Mouse (Mus musculus): ENCODE data around the gene Slc1a3. TPM values are rescaled to one million over a fixed set of nuclear protein-coding genes. Genes with fewer than 3 reads are reported as not detected.
A peak's percentile ranks its signal among the peaks of the same experiment; 100 is the strongest.

The Slc1a3 gene
- polyA plus RNA-seq, 1 experiment from 2014 or later: 48.7 TPM

GRCm38 (mm10) chr15:8625370-8625769 is 85.2 kb downstream of the Slc1a3 start:
- Histone ChIP-seq H3K9me3 (ENCODE audit: control insufficient read depth, low read length) (no peaks in the 10 kb centered on the region), H3K27me3 (ENCODE audit: control insufficient read depth, insufficient read depth, low read length) (peaks cover 3% of the 10 kb centered on the region; the same call in 1 of the 2 replicates), H3K27ac (ENCODE audit: low read depth, low read length) (no peak overlapping the region), H3K4me1 (replicated peaks; ENCODE audit: control insufficient read depth, insufficient read depth, low read length) (peaks cover 8% of the 10 kb centered on the region; the same call in 1 of the 2 replicates), H3K4me2 (ENCODE audit: low read depth, low read length, severe bottlenecking) (no peak overlapping the region), H3K36me3 (ENCODE audit: control insufficient read depth, insufficient read depth, low read length) (no peaks in the 10 kb centered on the region), H3K9ac (ENCODE audit: low read length) (no peak overlapping the region), H3K4me3 (ENCODE audit: low read depth, low read length) (no peak overlapping the region)
- DNase-seq (ENCODE audit: low spot score) (no peak), ATAC-seq (replicated peaks; ENCODE audit: low FRiP score) (no peak)
- WGBS: 54% methylated on average over 7 of the region's 7 CpGs

GRCm38 (mm10) chr15:8623879-8624278 is 86.7 kb downstream of the Slc1a3 start:
- Histone ChIP-seq H3K27ac (ENCODE audit: low read depth, low read length) (no peak overlapping the region), H3K9ac (ENCODE audit: low read length) (no peak overlapping the region), H3K36me3 (ENCODE audit: control insufficient read depth, insufficient read depth, low read length) (no peaks in the 10 kb centered on the region), H3K27me3 (ENCODE audit: control insufficient read depth, insufficient read depth, low read length) (peaks cover 3% of the 10 kb centered on the region; the same call in 1 of the 2 replicates), H3K4me1 (replicated peaks; ENCODE audit: control insufficient read depth, insufficient read depth, low read length) (peaks cover 5% of the 10 kb centered on the region; the same call in 1 of the 2 replicates), H3K4me3 (ENCODE audit: low read depth, low read length) (no peak overlapping the region), H3K9me3 (ENCODE audit: control insufficient read depth, low read length) (no peaks in the 10 kb centered on the region), H3K4me2 (ENCODE audit: low read depth, low read length, severe bottlenecking) (no peak overlapping the region)
- ATAC-seq (replicated peaks; ENCODE audit: low FRiP score) (no peak), DNase-seq (ENCODE audit: low spot score) (no peak)

DNA sequence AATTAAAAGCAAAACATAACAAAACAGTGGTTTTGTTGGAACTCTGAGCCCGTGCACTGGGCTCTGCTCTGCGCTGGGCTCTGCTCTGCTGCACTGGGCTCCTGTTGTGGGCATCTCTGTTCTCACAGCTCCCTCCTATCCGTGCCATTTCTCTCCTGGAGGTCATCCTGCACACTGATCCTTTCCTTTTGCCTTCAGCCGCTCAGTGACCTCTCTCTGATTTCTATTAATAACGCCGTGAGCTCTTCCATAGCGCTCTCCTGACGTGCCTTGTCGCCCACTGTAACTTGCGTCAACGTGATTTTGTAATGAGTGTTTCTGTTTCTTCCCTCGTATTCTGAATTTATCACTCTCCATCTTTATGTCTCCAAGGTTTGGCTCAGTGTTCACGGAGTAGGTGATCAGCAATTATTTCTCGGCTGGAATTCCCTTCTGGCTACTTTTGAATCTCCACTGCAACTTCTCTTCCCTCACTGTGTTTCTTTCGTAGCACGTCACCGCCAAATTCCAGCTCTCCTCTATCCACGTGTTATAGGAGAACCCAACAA is 91.0 kb downstream of the Slc1a3 start:
- Histone ChIP-seq H3K27ac (ENCODE audit: low read depth, low read length) (no peak overlapping the region), H3K4me2 (ENCODE audit: low read depth, low read length, severe bottlenecking) (no peak overlapping the region), H3K9me3 (ENCODE audit: control insufficient read depth, low read length) (no peaks in the 10 kb centered on the region), H3K4me3 (ENCODE audit: low read depth, low read length) (no peak overlapping the region), H3K27me3 (ENCODE audit: control insufficient read depth, insufficient read depth, low read length) (no peaks in the 10 kb centered on the region), H3K4me1 (replicated peaks; ENCODE audit: control insufficient read depth, insufficient read depth, low read length) (no peaks in the 10 kb centered on the region), H3K36me3 (ENCODE audit: control insufficient read depth, insufficient read depth, low read length) (no peaks in the 10 kb centered on the region), H3K9ac (ENCODE audit: low read length) (no peak overlapping the region)
- DNase-seq (ENCODE audit: low spot score) (no peak), ATAC-seq (replicated peaks; ENCODE audit: low FRiP score) (no peak)
- WGBS: 81% methylated on average over 18 of the region's 18 CpGs

DNA sequence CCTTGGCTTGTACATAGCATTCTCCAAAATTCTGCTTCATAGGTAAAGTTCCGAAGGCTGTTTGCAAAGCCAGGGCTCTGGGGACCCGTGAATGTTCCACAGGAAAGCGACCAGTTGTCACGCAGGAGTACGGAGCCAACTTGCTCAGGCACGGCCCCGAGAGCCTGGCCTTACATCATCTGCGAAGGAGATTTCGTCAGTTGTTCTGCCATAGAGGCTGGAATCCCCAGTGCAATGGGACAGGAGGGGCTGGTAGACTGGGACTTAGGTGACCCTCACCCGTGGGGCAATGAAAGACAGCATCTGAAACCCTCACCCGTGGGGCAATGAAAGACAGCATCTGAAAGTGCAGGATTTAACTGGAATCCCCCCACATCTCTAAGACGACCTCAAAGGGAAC is 94.3 kb downstream of the Slc1a3 start:
- Histone ChIP-seq H3K9ac (ENCODE audit: low read length) (no peak overlapping the region), H3K4me3 (ENCODE audit: low read depth, low read length) (no peak overlapping the region), H3K4me1 (replicated peaks; ENCODE audit: control insufficient read depth, insufficient read depth, low read length) (no peaks in the 10 kb centered on the region), H3K27me3 (ENCODE audit: control insufficient read depth, insufficient read depth, low read length) (no peaks in the 10 kb centered on the region), H3K36me3 (ENCODE audit: control insufficient read depth, insufficient read depth, low read length) (no peaks in the 10 kb centered on the region), H3K27ac (ENCODE audit: low read depth, low read length) (no peak overlapping the region), H3K9me3 (ENCODE audit: control insufficient read depth, low read length) (no peaks in the 10 kb centered on the region), H3K4me2 (ENCODE audit: low read depth, low read length, severe bottlenecking) (no peak overlapping the region)
- ATAC-seq (replicated peaks; ENCODE audit: low FRiP score) (no peak), DNase-seq (ENCODE audit: low spot score) (no peak)
- 85% methylated on average over 12 of the region's 12 CpGs for WGBS

GRCm38 (mm10) chr15:8615511-8616224 is 94.9 kb downstream of the Slc1a3 start:
- 80% methylated on average over 11 of the region's 11 CpGs for WGBS

GRCm38 (mm10) chr15:8614701-8615100 is 95.9 kb downstream of the Slc1a3 start:
- H3K9me3 ChIP-seq (ENCODE audit: control insufficient read depth, low read length): no peaks in the 10 kb centered on the region
- H3K4me1 ChIP-seq (replicated peaks; ENCODE audit: control insufficient read depth, insufficient read depth, low read length): no peaks in the 10 kb centered on the region
- no peak for DNase-seq (ENCODE audit: low spot score)
- no peak overlapping the region for H3K27ac ChIP-seq (ENCODE audit: low read depth, low read length)
- no peak overlapping the region for H3K9ac ChIP-seq (ENCODE audit: low read length)
- no peak for ATAC-seq (replicated peaks; ENCODE audit: low FRiP score)
- no peak overlapping the region for H3K4me2 ChIP-seq (ENCODE audit: low read depth, low read length, severe bottlenecking)
- 92% methylated on average over 5 of the region's 5 CpGs for WGBS
- H3K4me3 ChIP-seq (ENCODE audit: low read depth, low read length): no peak overlapping the region
- no peaks in the 10 kb centered on the region for H3K36me3 ChIP-seq (ENCODE audit: control insufficient read depth, insufficient read depth, low read length)
- H3K27me3 ChIP-seq (ENCODE audit: control insufficient read depth, insufficient read depth, low read length): no peaks in the 10 kb centered on the region

More at GRCm38 (mm10) chr15:8615511-8616224, 94.9 kb downstream of the Slc1a3 start:
- Histone ChIP-seq H3K4me1 (replicated peaks; ENCODE audit: control insufficient read depth, insufficient read depth, low read length) (no peaks in the 10 kb centered on the region), H3K4me3 (ENCODE audit: low read depth, low read length) (no peak overlapping the region), H3K27me3 (ENCODE audit: control insufficient read depth, insufficient read depth, low read length) (no peaks in the 10 kb centered on the region), H3K27ac (ENCODE audit: low read depth, low read length) (no peak overlapping the region), H3K36me3 (ENCODE audit: control insufficient read depth, insufficient read depth, low read length) (no peaks in the 10 kb centered on the region), H3K9ac (ENCODE audit: low read length) (no peak overlapping the region), H3K4me2 (ENCODE audit: low read depth, low read length, severe bottlenecking) (no peak overlapping the region), H3K9me3 (ENCODE audit: control insufficient read depth, low read length) (no peaks in the 10 kb centered on the region)
- no peak for DNase-seq (ENCODE audit: low spot score)
- no peak for ATAC-seq (replicated peaks; ENCODE audit: low FRiP score)

DNA sequence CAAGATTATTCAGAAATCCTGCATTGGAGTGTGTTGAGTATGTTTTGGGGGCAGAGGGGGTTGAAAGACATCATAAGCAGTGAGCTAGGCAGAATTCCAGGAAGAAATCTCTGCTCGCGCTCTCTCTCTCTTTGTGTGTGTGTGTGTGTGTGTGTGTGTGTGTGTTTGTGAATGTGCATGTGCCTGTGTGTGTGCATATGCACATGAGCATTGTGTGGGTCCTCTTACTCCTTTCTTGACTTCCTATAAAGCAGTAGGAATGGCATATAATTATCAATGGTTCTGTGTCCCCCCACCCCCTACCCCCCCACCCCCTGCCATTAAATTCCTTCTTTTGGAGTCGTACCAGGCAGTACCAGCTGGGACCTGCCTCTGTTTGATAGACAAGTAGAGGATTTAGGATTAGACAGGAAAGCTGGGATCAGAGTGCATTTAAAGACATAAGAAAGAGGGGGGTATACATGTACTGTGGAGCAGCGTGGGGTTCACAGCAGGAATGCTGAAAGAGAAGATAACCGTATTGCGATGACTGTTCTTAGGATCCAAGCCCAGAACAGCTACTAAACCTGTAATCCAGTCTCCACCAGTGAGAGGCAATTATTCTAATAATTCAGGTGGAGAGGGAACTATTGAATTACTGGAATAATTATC is 104.9 kb downstream of the Slc1a3 start:
- no peak overlapping the region for H3K9ac ChIP-seq (ENCODE audit: low read length)
- H3K27me3 ChIP-seq (ENCODE audit: control insufficient read depth, insufficient read depth, low read length): no peaks in the 10 kb centered on the region
- H3K4me1 ChIP-seq (replicated peaks; ENCODE audit: control insufficient read depth, insufficient read depth, low read length): no peaks in the 10 kb centered on the region
- H3K4me3 ChIP-seq (ENCODE audit: low read depth, low read length): no peak overlapping the region
- no peaks in the 10 kb centered on the region for H3K36me3 ChIP-seq (ENCODE audit: control insufficient read depth, insufficient read depth, low read length)
- no peak overlapping the region for H3K4me2 ChIP-seq (ENCODE audit: low read depth, low read length, severe bottlenecking)
- 53% methylated on average over 6 of the region's 6 CpGs for WGBS
- no peaks in the 10 kb centered on the region for H3K9me3 ChIP-seq (ENCODE audit: control insufficient read depth, low read length)
- DNase-seq (ENCODE audit: low spot score): no peak
- no peak for ATAC-seq (replicated peaks; ENCODE audit: low FRiP score)
- H3K27ac ChIP-seq (ENCODE audit: low read depth, low read length): no peak overlapping the region

GRCm38 (mm10) chr15:8602362-8602761 is 108.2 kb downstream of the Slc1a3 start:
- H3K9ac ChIP-seq (ENCODE audit: low read length): no peak overlapping the region
- ATAC-seq (replicated peaks; ENCODE audit: low FRiP score) (0 out of 2 replicates have a peak, but pooled peaks have one; percentile 18), DNase-seq (ENCODE audit: low spot score) (no peak)
- no peaks in the 10 kb centered on the region for H3K9me3 ChIP-seq (ENCODE audit: control insufficient read depth, low read length)
- no peak overlapping the region for H3K4me3 ChIP-seq (ENCODE audit: low read depth, low read length)
- H3K27me3 ChIP-seq (ENCODE audit: control insufficient read depth, insufficient read depth, low read length): no peaks in the 10 kb centered on the region
- H3K4me2 ChIP-seq (ENCODE audit: low read depth, low read length, severe bottlenecking): no peak overlapping the region
- 94% methylated on average over 6 of the region's 6 CpGs for WGBS
- H3K4me1 ChIP-seq (replicated peaks; ENCODE audit: control insufficient read depth, insufficient read depth, low read length): no peaks in the 10 kb centered on the region
- H3K36me3 ChIP-seq (ENCODE audit: control insufficient read depth, insufficient read depth, low read length): no peaks in the 10 kb centered on the region
- H3K27ac ChIP-seq (ENCODE audit: low read depth, low read length): no peak overlapping the region

Measured in forebrain, embryonic 11.5 days (tissue).